Mouse (Mus musculus): ENCODE measurements around the gene Trpm3. TPM values are rescaled to one million over a fixed set of nuclear protein-coding genes. Genes with fewer than 3 reads are reported as not detected.

The Trpm3 gene
- polyA plus RNA-seq, 1 experiment from 2014 or later: 5.7 TPM

GRCm38 (mm10) chr19:22963726-22964398, 825.0 kb downstream of the Trpm3 start:
- Histone ChIP-seq H3K4me3 (no peak overlapping the region), H3K4me1 (peaks cover 8% of the 10 kb centered on the region), H3K27me3 (replicated peaks; ENCODE audit: low read depth, poor library complexity, severe bottlenecking) (no peaks in the 10 kb centered on the region), H3K9me3 (no peaks in the 10 kb centered on the region), H3K27ac (replicated peaks) (no peak overlapping the region), H3K36me3 (replicated peaks) (no peaks in the 10 kb centered on the region)
- DNase-seq (ENCODE audit: low spot score): no peak
- 83% methylated on average over 6 of the region's 6 CpGs for WGBS

- 79% methylated on average over 6 of the region's 6 CpGs for WGBS
- Histone ChIP-seq H3K4me1 (peaks cover 8% of the 10 kb centered on the region), H3K4me3 (no peak overlapping the region)
These were observed 826.6 kb downstream of the Trpm3 start for GRCm38 (mm10) chr19:22965470-22965869.

GRCm38 (mm10) chr19:22973294-22973693, 834.4 kb downstream of the Trpm3 start:
- DNase-seq (ENCODE audit: low spot score): no peak
- H3K27me3 ChIP-seq (replicated peaks; ENCODE audit: low read depth, poor library complexity, severe bottlenecking): no peaks in the 10 kb centered on the region
- H3K9me3 ChIP-seq: no peaks in the 10 kb centered on the region
- 84% methylated on average over 3 of the region's 3 CpGs for WGBS
- no peak overlapping the region for H3K4me3 ChIP-seq
- no peak overlapping the region for H3K27ac ChIP-seq (replicated peaks)
- H3K4me1 ChIP-seq: no peaks in the 10 kb centered on the region
- H3K36me3 ChIP-seq (replicated peaks): no peaks in the 10 kb centered on the region

More at GRCm38 (mm10) chr19:22965470-22965869, 826.6 kb downstream of the Trpm3 start:
- Histone ChIP-seq H3K27ac (replicated peaks) (no peak overlapping the region), H3K36me3 (replicated peaks) (no peaks in the 10 kb centered on the region), H3K9me3 (no peaks in the 10 kb centered on the region), H3K27me3 (replicated peaks; ENCODE audit: low read depth, poor library complexity, severe bottlenecking) (no peaks in the 10 kb centered on the region)
- DNase-seq (ENCODE audit: low spot score): no peak

GRCm38 (mm10) chr19:22973727-22974126, 834.9 kb downstream of the Trpm3 start:
- no peak overlapping the region for H3K27ac ChIP-seq (replicated peaks)
- WGBS: 87% methylated on average over 5 of the region's 5 CpGs
- H3K4me1 ChIP-seq: no peaks in the 10 kb centered on the region
- no peaks in the 10 kb centered on the region for H3K27me3 ChIP-seq (replicated peaks; ENCODE audit: low read depth, poor library complexity, severe bottlenecking)
- H3K9me3 ChIP-seq: no peaks in the 10 kb centered on the region
- no peaks in the 10 kb centered on the region for H3K36me3 ChIP-seq (replicated peaks)
- DNase-seq (ENCODE audit: low spot score): no peak
- H3K4me3 ChIP-seq: no peak overlapping the region

- no peaks in the 10 kb centered on the region for H3K36me3 ChIP-seq (replicated peaks)
- DNase-seq (ENCODE audit: low spot score): no peak
- H3K4me3 ChIP-seq: no peak overlapping the region
- 90% methylated on average over 5 of the region's 5 CpGs for WGBS
- H3K9me3 ChIP-seq: no peaks in the 10 kb centered on the region
- H3K4me1 ChIP-seq: no peaks in the 10 kb centered on the region
- H3K27me3 ChIP-seq (replicated peaks; ENCODE audit: low read depth, poor library complexity, severe bottlenecking): no peaks in the 10 kb centered on the region
- H3K27ac ChIP-seq (replicated peaks): no peak overlapping the region
These were observed 837.0 kb downstream of the Trpm3 start for GRCm38 (mm10) chr19:22975801-22976200.

GRCm38 (mm10) chr19:22977508-22977907, 838.7 kb downstream of the Trpm3 start:
- H3K4me1 ChIP-seq: no peaks in the 10 kb centered on the region
- no peak for DNase-seq (ENCODE audit: low spot score)
- no peak overlapping the region for H3K4me3 ChIP-seq
- H3K27me3 ChIP-seq (replicated peaks; ENCODE audit: low read depth, poor library complexity, severe bottlenecking): no peaks in the 10 kb centered on the region
- no peaks in the 10 kb centered on the region for H3K36me3 ChIP-seq (replicated peaks)
- no peak overlapping the region for H3K27ac ChIP-seq (replicated peaks)
- H3K9me3 ChIP-seq: no peaks in the 10 kb centered on the region
- WGBS: 72% methylated on average over 5 of the region's 5 CpGs

GRCm38 (mm10) chr19:22978763-22979162, 839.9 kb downstream of the Trpm3 start:
- no peaks in the 10 kb centered on the region for H3K27me3 ChIP-seq (replicated peaks; ENCODE audit: low read depth, poor library complexity, severe bottlenecking)
- H3K9me3 ChIP-seq: no peaks in the 10 kb centered on the region
- H3K4me3 ChIP-seq: no peak overlapping the region
- no peak overlapping the region for H3K27ac ChIP-seq (replicated peaks)
- no peaks in the 10 kb centered on the region for H3K36me3 ChIP-seq (replicated peaks)
- H3K4me1 ChIP-seq: no peaks in the 10 kb centered on the region
- no peak for DNase-seq (ENCODE audit: low spot score)
- WGBS: 93% methylated on average over 7 of the region's 7 CpGs

- no peak for DNase-seq (ENCODE audit: low spot score)
- H3K36me3 ChIP-seq (replicated peaks): no peaks in the 10 kb centered on the region
- H3K27ac ChIP-seq (replicated peaks): no peak overlapping the region
- H3K4me3 ChIP-seq: no peak overlapping the region
- no peaks in the 10 kb centered on the region for H3K9me3 ChIP-seq
- no peaks in the 10 kb centered on the region for H3K4me1 ChIP-seq
- WGBS: 75% methylated on average over 1 of the region's 1 CpGs
- H3K27me3 ChIP-seq (replicated peaks; ENCODE audit: low read depth, poor library complexity, severe bottlenecking): no peaks in the 10 kb centered on the region
These were observed 840.3 kb downstream of the Trpm3 start for GRCm38 (mm10) chr19:22979191-22979590.

- WGBS: 94% methylated on average over 12 of the region's 12 CpGs
- Histone ChIP-seq H3K27me3 (replicated peaks; ENCODE audit: low read depth, poor library complexity, severe bottlenecking) (no peaks in the 10 kb centered on the region), H3K4me3 (no peak overlapping the region), H3K9me3 (no peaks in the 10 kb centered on the region), H3K4me1 (no peaks in the 10 kb centered on the region), H3K27ac (replicated peaks) (no peak overlapping the region), H3K36me3 (replicated peaks) (no peaks in the 10 kb centered on the region)
- DNase-seq (ENCODE audit: low spot score): no peak
These were observed 849.1 kb downstream of the Trpm3 start for GRCm38 (mm10) chr19:22987914-22988313.

GRCm38 (mm10) chr19:22993946-22994345, 855.1 kb downstream of the Trpm3 start:
- Histone ChIP-seq H3K4me1 (no peaks in the 10 kb centered on the region), H3K36me3 (replicated peaks) (no peaks in the 10 kb centered on the region), H3K4me3 (no peak overlapping the region), H3K27me3 (replicated peaks; ENCODE audit: low read depth, poor library complexity, severe bottlenecking) (no peaks in the 10 kb centered on the region), H3K9me3 (no peaks in the 10 kb centered on the region), H3K27ac (replicated peaks) (no peak overlapping the region)
- WGBS: 64% methylated on average over 4 of the region's 4 CpGs
- no peak for DNase-seq (ENCODE audit: low spot score)

GRCm38 (mm10) chr19:22994531-22994930, 855.7 kb downstream of the Trpm3 start:
- Histone ChIP-seq H3K27me3 (replicated peaks; ENCODE audit: low read depth, poor library complexity, severe bottlenecking) (no peaks in the 10 kb centered on the region), H3K4me1 (no peaks in the 10 kb centered on the region), H3K4me3 (no peak overlapping the region), H3K36me3 (replicated peaks) (no peaks in the 10 kb centered on the region), H3K9me3 (no peaks in the 10 kb centered on the region), H3K27ac (replicated peaks) (no peak overlapping the region)
- WGBS: 91% methylated on average over 5 of the region's 5 CpGs
- no peak for DNase-seq (ENCODE audit: low spot score)

GRCm38 (mm10) chr19:23000293-23000692, 861.4 kb downstream of the Trpm3 start:
- Histone ChIP-seq H3K27ac (replicated peaks) (no peak overlapping the region), H3K4me1 (no peaks in the 10 kb centered on the region), H3K36me3 (replicated peaks) (no peaks in the 10 kb centered on the region), H3K27me3 (replicated peaks; ENCODE audit: low read depth, poor library complexity, severe bottlenecking) (no peaks in the 10 kb centered on the region), H3K4me3 (no peak overlapping the region), H3K9me3 (no peaks in the 10 kb centered on the region)
- DNase-seq (ENCODE audit: low spot score): no peak
- WGBS: 89% methylated on average over 1 of the region's 1 CpGs

- H3K9me3 ChIP-seq: no peaks in the 10 kb centered on the region
- no peak for DNase-seq (ENCODE audit: low spot score)
- 54% methylated on average over 8 of the region's 8 CpGs for WGBS
These were observed 865.0 kb downstream of the Trpm3 start for GRCm38 (mm10) chr19:23003861-23004260.

More at GRCm38 (mm10) chr19:23003861-23004260, 865.0 kb downstream of the Trpm3 start:
- Histone ChIP-seq H3K36me3 (replicated peaks) (no peaks in the 10 kb centered on the region), H3K4me1 (no peaks in the 10 kb centered on the region), H3K27me3 (replicated peaks; ENCODE audit: low read depth, poor library complexity, severe bottlenecking) (no peaks in the 10 kb centered on the region), H3K27ac (replicated peaks) (no peak overlapping the region), H3K4me3 (no peak overlapping the region)

Measured in embryonic facial prominence, embryonic 10.5 days (tissue).